Mouse (Mus musculus): Measurements from ENCODE around the gene Tdrkh. TPM values are rescaled to one million over a fixed set of nuclear protein-coding genes. Genes with fewer than 3 reads are reported as not detected.

The Tdrkh gene
- total and polyA plus RNA-seq, 3 experiments, result not detected

DNA sequence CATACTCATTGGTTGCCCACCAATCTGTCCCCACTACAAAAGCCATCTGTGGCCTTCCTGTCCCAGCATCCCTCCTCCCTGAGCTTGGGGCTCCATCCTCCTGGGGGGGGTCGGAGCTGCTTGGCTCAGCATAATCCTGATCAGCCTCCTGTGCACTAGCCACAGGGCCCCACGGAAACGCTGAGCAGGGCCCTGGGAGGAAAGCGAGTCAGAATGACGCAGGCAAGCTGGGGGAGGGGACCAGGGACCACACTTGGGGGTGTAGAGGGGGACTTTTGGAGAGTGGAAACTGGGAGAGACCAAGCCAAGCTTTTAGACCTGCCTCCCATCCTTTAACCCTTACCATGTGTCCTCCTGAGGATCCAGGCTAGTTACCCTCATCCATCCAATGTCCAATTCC, 37.2 kb upstream of the Tdrkh start:
- in situ Hi-C loops (cut with MboI; ENCODE audit: low pct_ligation_motif_present, low pct_unique_long_range_greater_than_20kb, low sequenced_read_pairs) (loop anchor here (5.0 kb wide), 1 partner anchor 51 kb away; no protein-coding TSS in a partner anchor), dilution Hi-C loops (cut with MboI; ENCODE audit: extremely low pct_ligation_motif_present, extremely low pct_unique_long_range_greater_than_20kb, low sequenced_read_pairs) (no loop called here)
- no peak for DNase-seq (ENCODE audit: extremely low read depth)
- Histone ChIP-seq H3K36me3 (replicated peaks in 1 of 2; ENCODE audit: control insufficient read depth in 1 of 2, insufficient read depth in 1 of 2, low read length in 1 of 2) (no peaks in the 10 kb centered on the region), H3K4me1 (ENCODE audit: control insufficient read depth in 1 of 2, insufficient read depth in 2 of 2) (peaks cover 25 to 79% of the 10 kb centered on the region in 2 experiments), H3K27ac (ENCODE audit: insufficient read depth, low read depth) (no peak overlapping the region), H3K79me2 (replicated peaks; ENCODE audit: control insufficient read depth, extremely low read depth, insufficient read depth, poor library complexity, severe bottlenecking) (no peaks in the 10 kb centered on the region), H3K9ac (ENCODE audit: insufficient read depth, low read depth) (no peak overlapping the region), H3K4me2 (ENCODE audit: insufficient read depth, low read depth, poor library complexity, severe bottlenecking) (no peak overlapping the region), H3K9me3 (replicated peaks; ENCODE audit: low read length) (no peaks in the 10 kb centered on the region), H3K4me3 (replicated peaks in 1 of 3; ENCODE audit: low read depth in 2 of 3, low read length in 2 of 3, poor library complexity in 1 of 3) (no peak overlapping the region), H3K27me3 (replicated peaks) (no peaks in the 10 kb centered on the region)
- TF ChIP-seq POLR2AphosphoS2 (IDR thresholded peaks at IDR 0.05; ENCODE audit: low read depth, low read length), result no peak
- no peak for TF ChIP-seq USF1 (IDR thresholded peaks at IDR 0.05; ENCODE audit: low read depth, low read length)
- TF ChIP-seq E2F4 (IDR thresholded peaks at IDR 0.05; ENCODE audit: insufficient replicate concordance, low read depth, low read length), result no peak
- no peak for TF ChIP-seq BHLHE40 (IDR thresholded peaks at IDR 0.05; ENCODE audit: low read depth, low read length)
- no peak for TF ChIP-seq CHD2 (IDR thresholded peaks at IDR 0.05; ENCODE audit: low read length)
- TF ChIP-seq ZNF384 (IDR thresholded peaks at IDR 0.05; ENCODE audit: low read depth, low read length), result no peak
- TF ChIP-seq NRF1 (IDR thresholded peaks at IDR 0.05; ENCODE audit: low read depth, low read length), result no peak
- TF ChIP-seq MAZ (IDR thresholded peaks at IDR 0.05; ENCODE audit: low read depth, low read length), result no peak
- TF ChIP-seq USF2 (conservative IDR thresholded peaks at IDR 0.05; ENCODE audit: low read depth, low read length), result no peak
- TF ChIP-seq RCOR1 (conservative IDR thresholded peaks at IDR 0.05; ENCODE audit: low read depth, low read length), result no peak
- TF ChIP-seq UBTF (IDR thresholded peaks at IDR 0.05; ENCODE audit: low read depth, low read length), result no peak
- TF ChIP-seq JUN (IDR thresholded peaks at IDR 0.05; ENCODE audit: insufficient read depth, low read depth, low read length), result no peak
- no peak for TF ChIP-seq CTCF (conservative IDR thresholded peaks at IDR 0.05 in 1 of 2, IDR thresholded peaks at IDR 0.05 in 1 of 2; ENCODE audit: low read depth in 2 of 2, low read length in 2 of 2)
- no peak for TF ChIP-seq MAX (IDR thresholded peaks at IDR 0.05; ENCODE audit: low read length)

DNA sequence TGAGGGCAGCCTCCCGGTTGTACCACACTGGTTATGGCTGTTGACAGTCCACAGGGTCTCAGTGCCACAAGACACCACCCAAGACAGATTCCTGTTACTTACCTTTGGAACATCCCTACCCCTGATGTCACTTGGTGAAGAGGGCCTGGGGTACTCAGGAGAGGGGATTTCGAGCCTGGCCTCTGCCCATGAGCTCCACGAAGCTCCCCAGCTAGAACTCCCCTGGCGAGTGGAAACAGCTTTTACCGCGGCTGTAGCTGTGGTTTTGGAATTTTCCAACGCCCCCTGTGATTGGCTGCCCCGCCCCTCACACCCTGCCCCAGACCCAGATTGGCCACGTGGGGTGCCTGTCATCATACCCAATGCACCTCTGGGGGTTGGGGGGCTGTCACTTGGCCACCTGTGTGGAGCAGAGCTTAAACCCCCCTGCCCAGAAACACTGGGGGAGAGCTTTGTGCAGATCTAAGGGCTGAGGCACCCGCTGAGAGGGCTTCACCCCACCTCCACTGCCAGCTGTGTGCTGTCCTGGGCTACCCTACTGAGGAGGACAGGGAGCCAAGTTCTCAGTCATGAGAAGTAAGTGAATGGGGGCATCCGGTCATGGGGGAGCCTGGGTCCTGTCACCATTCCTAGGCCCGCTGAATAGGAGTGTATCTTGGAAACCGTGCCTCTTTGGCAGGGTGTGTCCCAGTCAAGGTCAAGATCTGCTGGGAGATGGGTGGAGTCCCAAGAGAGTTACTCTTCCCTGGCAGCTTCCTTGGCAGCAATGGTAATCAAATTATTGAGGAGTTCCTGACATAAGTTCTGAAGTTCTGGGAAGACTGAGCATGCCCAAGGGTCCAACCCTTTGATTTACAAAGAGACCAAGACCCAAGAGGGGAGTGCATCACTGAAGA, 35.8 kb upstream of the Tdrkh start:
- Histone ChIP-seq H3K27ac (ENCODE audit: insufficient read depth, low read depth) (no peak overlapping the region), H3K36me3 (replicated peaks in 1 of 2; ENCODE audit: control insufficient read depth in 1 of 2, insufficient read depth in 1 of 2, low read length in 1 of 2) (no peaks in the 10 kb centered on the region), H3K9me3 (replicated peaks; ENCODE audit: low read length) (no peaks in the 10 kb centered on the region), H3K4me3 (replicated peaks in 1 of 3; ENCODE audit: low read depth in 2 of 3, low read length in 2 of 3, poor library complexity in 1 of 3) (no peak overlapping the region), H3K79me2 (replicated peaks; ENCODE audit: control insufficient read depth, extremely low read depth, insufficient read depth, poor library complexity, severe bottlenecking) (no peaks in the 10 kb centered on the region), H3K9ac (ENCODE audit: insufficient read depth, low read depth) (no peak overlapping the region), H3K4me1 (ENCODE audit: control insufficient read depth in 1 of 2, insufficient read depth in 2 of 2) (peaks cover 25 to 87% of the 10 kb centered on the region in 2 experiments), H3K4me2 (ENCODE audit: insufficient read depth, low read depth, poor library complexity, severe bottlenecking) (no peak overlapping the region), H3K27me3 (replicated peaks) (no peaks in the 10 kb centered on the region)
- no peak for DNase-seq (ENCODE audit: extremely low read depth)
- dilution Hi-C loops (cut with MboI; ENCODE audit: extremely low pct_ligation_motif_present, extremely low pct_unique_long_range_greater_than_20kb, low sequenced_read_pairs) (no loop called here), in situ Hi-C loops (cut with MboI; ENCODE audit: low pct_ligation_motif_present, low pct_unique_long_range_greater_than_20kb, low sequenced_read_pairs) (loop anchor here (5.0 kb wide), 1 partner anchor 50 kb away; no protein-coding TSS in a partner anchor)
- TF ChIP-seq E2F4 (IDR thresholded peaks at IDR 0.05; ENCODE audit: insufficient replicate concordance, low read depth, low read length) (no peak), JUND (conservative IDR thresholded peaks at IDR 0.05; ENCODE audit: low read depth, low read length) (no peak), TCF12 (IDR thresholded peaks at IDR 0.05; ENCODE audit: low read depth, low read length) (no peak), CHD2 (IDR thresholded peaks at IDR 0.05; ENCODE audit: low read length) (0 out of 2 replicates have a peak, but pooled peaks have one; percentile 32), KAT2A (IDR thresholded peaks at IDR 0.05; ENCODE audit: insufficient replicate concordance, low read length) (no peak), HCFC1 (IDR thresholded peaks at IDR 0.05; ENCODE audit: low read depth, low read length) (no peak), EP300 (IDR thresholded peaks at IDR 0.05; ENCODE audit: low read length) (peak; percentile 39), BHLHE40 (IDR thresholded peaks at IDR 0.05; ENCODE audit: low read depth, low read length) (no peak), RAD21 (IDR thresholded peaks at IDR 0.05; ENCODE audit: low read depth, low read length) (no peak), CTCF (conservative IDR thresholded peaks at IDR 0.05 in 1 of 2, IDR thresholded peaks at IDR 0.05 in 1 of 2; ENCODE audit: low read depth in 2 of 2, low read length in 2 of 2) (no peak)
